Mouse (Mus musculus) kidney, embryonic 15.5 days (tissue): ENCODE data around the gene Ier5. TPM values are rescaled to one million over a fixed set of nuclear protein-coding genes. Genes with fewer than 3 reads are reported as not detected.

Source experiments
- ATAC-seq: fragments of 200-750 bp; cut with Nextera tagmentation; replicated peaks from 2 replicates; pipeline ENCODE4 v1.8.0; 2017; ENCODE audit warnings: moderate TSS enrichment; ENCODE audit not compliant: low FRiP score
- H3K27ac ChIP-seq: fragments of 300-500 bp; sonication (generic); 2 replicates; pipeline ENCODE4 v1.5.1; 2015; ENCODE audit warnings: mild to moderate bottlenecking, inconsistent platforms
- H3K27me3 ChIP-seq: fragments of 300-500 bp; sonication (generic); 2 replicates; pipeline ENCODE4 v1.6.1; 2015; ENCODE audit warnings: inconsistent platforms
- H3K36me3 ChIP-seq: fragments of 300-500 bp; sonication (generic); 2 replicates; pipeline ENCODE4 v1.6.1; 2015; ENCODE audit warnings: inconsistent platforms
- H3K4me1 ChIP-seq: fragments of 300-500 bp; sonication (generic); 2 replicates; pipeline ENCODE4 v1.6.1; 2015; ENCODE audit warnings: inconsistent platforms
- H3K4me2 ChIP-seq: fragments of 300-500 bp; sonication (generic); 2 replicates; pipeline ENCODE4 v1.6.1; 2015; ENCODE audit warnings: moderate library complexity, mild to moderate bottlenecking, inconsistent platforms
- H3K4me3 ChIP-seq: fragments of 300-500 bp; sonication (generic); replicated peaks from 2 replicates; pipeline ENCODE4 v1.5.1; 2015; ENCODE audit warnings: mild to moderate bottlenecking, inconsistent platforms
- H3K9ac ChIP-seq: fragments of 300-500 bp; sonication (generic); 2 replicates; pipeline ENCODE4 v1.6.1; 2015; ENCODE audit warnings: mild to moderate bottlenecking, inconsistent platforms
- H3K9me3 ChIP-seq: fragments of 300-500 bp; sonication (generic); replicated peaks from 2 replicates; pipeline ENCODE4 v1.6.1; 2016; ENCODE audit warnings: inconsistent platforms
- WGBS: fragments of 180-500 bp; shearing (Covaris S2); methylation state at CpG from one replicate; pipeline ENCODE4 v1.1.7; 2015; ENCODE audit warnings: mixed read lengths; 5-methylcytosine and 5-hydroxymethylcytosine counted together
- polyA plus RNA-seq: library from polyadenylated mRNA; unstranded; fragments of >200 nt; fragmentation: Nextera tagmentation; extraction: Ambion mirVana; gene quantifications from 2 replicates; pipeline ENCODE4 v1.2.1, GENCODE M21; 2015

Gene Ier5
- polyA plus RNA-seq = 7.5 and 7.6 TPM in 2 replicates

- Histone ChIP-seq H3K4me2 (peak within 1 kb of the TSS; percentile 67), H3K4me3 (peak within 1 kb of the TSS; percentile 72), H3K27ac (peak within 1 kb of the TSS; percentile 89), H3K27me3 (no peaks in the 10 kb centered on the region), H3K9me3 (no peaks in the 10 kb centered on the region), H3K9ac (peak within 1 kb of the TSS; percentile 91), H3K36me3 (peaks cover 15% of the 10 kb centered on the region), H3K4me1 (peaks cover 31% of the 10 kb centered on the region)
- ATAC-seq = peak; percentile 98
- WGBS = under 1% methylated on average over 40 of the region's 40 CpGs
Measured at GRCm38 (mm10) chr1:155099280-155099848, at the start of gene Ier5. TSS of gene Ier5 (minus strand) at chr1:155099636.

GRCm38 (mm10) chr1:155147228-155147627 is 47.8 kb upstream of the Ier5 start:
- H3K9me3 ChIP-seq = no peaks in the 10 kb centered on the region
- no peak for ATAC-seq
- H3K4me3 ChIP-seq = no peak overlapping the region
- no peak overlapping the region for H3K27ac ChIP-seq
- H3K4me2 ChIP-seq = no peak overlapping the region
- H3K27me3 ChIP-seq = no peaks in the 10 kb centered on the region
- H3K36me3 ChIP-seq = no peaks in the 10 kb centered on the region
- H3K4me1 ChIP-seq = peaks cover 9% of the 10 kb centered on the region; the same call in 1 of the 2 replicates
- 86% methylated on average over 2 of the region's 2 CpGs for WGBS
- H3K9ac ChIP-seq = no peak overlapping the region

GRCm38 (mm10) chr1:155146572-155146980 is 47.1 kb upstream of the Ier5 start, which contains the start of gene Mr1:
TSS of gene Mr1 (minus strand) at chr1:155146814.
- Histone ChIP-seq H3K4me1 (peaks cover 9% of the 10 kb centered on the region; the same call in 1 of the 2 replicates), H3K4me3 (peak within 1 kb of the TSS; percentile 48), H3K9me3 (no peaks in the 10 kb centered on the region), H3K27me3 (no peaks in the 10 kb centered on the region), H3K36me3 (no peaks in the 10 kb centered on the region), H3K9ac (peak within 1 kb of the TSS; percentile 24), H3K27ac (peak within 1 kb of the TSS; percentile 38), H3K4me2 (peak within 1 kb of the TSS; percentile 50)
- WGBS = 26% methylated on average over 8 of the region's 8 CpGs
- ATAC-seq = peak; percentile 93

- H3K27me3 ChIP-seq = no peaks in the 10 kb centered on the region
- 0 out of 2 replicates have a peak overlapping the region, but pooled peaks have one; percentile 24 for H3K9ac ChIP-seq
- H3K27ac ChIP-seq = peak overlapping the region; percentile 38; the same call in 1 of the 2 replicates
- peak overlapping the region; percentile 50 for H3K4me2 ChIP-seq
- no peaks in the 10 kb centered on the region for H3K36me3 ChIP-seq
- no peaks in the 10 kb centered on the region for H3K9me3 ChIP-seq
- no peak for ATAC-seq
- 45% methylated on average over 6 of the region's 6 CpGs for WGBS
- peak overlapping the region; percentile 48 for H3K4me3 ChIP-seq
- peaks cover 7% of the 10 kb centered on the region; the same call in 1 of the 2 replicates for H3K4me1 ChIP-seq
Measured at GRCm38 (mm10) chr1:155145620-155146019, 46.2 kb upstream of the Ier5 start.

GRCm38 (mm10) chr1:155140076-155140475 is 40.6 kb upstream of the Ier5 start:
- Histone ChIP-seq H3K27ac (no peak overlapping the region), H3K27me3 (no peaks in the 10 kb centered on the region), H3K9ac (no peak overlapping the region), H3K36me3 (no peaks in the 10 kb centered on the region), H3K4me3 (no peak overlapping the region), H3K4me1 (peaks cover under 1% of the 10 kb centered on the region; the same call in 1 of the 2 replicates), H3K9me3 (no peaks in the 10 kb centered on the region), H3K4me2 (no peak overlapping the region)
- WGBS = 70% methylated on average over 2 of the region's 2 CpGs
- ATAC-seq = no peak

- 86% methylated on average over 7 of the region's 7 CpGs for WGBS
- Histone ChIP-seq H3K9ac (no peak overlapping the region), H3K27me3 (no peaks in the 10 kb centered on the region), H3K4me3 (no peak overlapping the region), H3K9me3 (no peaks in the 10 kb centered on the region), H3K4me2 (no peak overlapping the region), H3K27ac (no peak overlapping the region), H3K36me3 (no peaks in the 10 kb centered on the region), H3K4me1 (peaks cover 11% of the 10 kb centered on the region)
- ATAC-seq = no peak
Measured at GRCm38 (mm10) chr1:155138795-155139194, 39.4 kb upstream of the Ier5 start.

DNA sequence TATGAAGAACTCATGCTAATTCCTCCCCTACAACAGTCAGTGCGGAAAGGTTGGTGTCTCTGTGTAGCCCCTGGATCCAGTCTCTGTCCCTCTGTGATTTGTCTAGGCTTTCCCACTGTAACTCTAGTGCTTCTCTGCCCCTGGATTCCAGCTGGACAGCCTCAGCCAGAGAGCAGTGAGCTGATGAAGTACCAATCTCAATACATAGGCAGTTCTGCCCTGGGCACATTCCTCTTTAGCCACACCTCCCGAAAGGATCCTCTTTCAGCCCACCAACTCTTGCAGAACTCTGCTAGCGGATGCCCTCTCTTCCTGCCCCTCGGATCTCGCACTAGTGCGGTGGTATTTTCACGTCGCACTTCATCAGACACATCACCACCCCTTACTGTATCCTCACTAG is 35.4 kb upstream of the Ier5 start:
- H3K36me3 ChIP-seq = no peaks in the 10 kb centered on the region
- H3K9ac ChIP-seq = no peak overlapping the region
- H3K4me3 ChIP-seq = no peak overlapping the region
- 22% methylated on average over 8 of the region's 8 CpGs for WGBS
- peak; percentile 79 for ATAC-seq
- no peak overlapping the region for H3K4me2 ChIP-seq
- no peaks in the 10 kb centered on the region for H3K27me3 ChIP-seq
- no peak overlapping the region for H3K27ac ChIP-seq
- H3K9me3 ChIP-seq = no peaks in the 10 kb centered on the region
- peaks cover 11% of the 10 kb centered on the region for H3K4me1 ChIP-seq

DNA sequence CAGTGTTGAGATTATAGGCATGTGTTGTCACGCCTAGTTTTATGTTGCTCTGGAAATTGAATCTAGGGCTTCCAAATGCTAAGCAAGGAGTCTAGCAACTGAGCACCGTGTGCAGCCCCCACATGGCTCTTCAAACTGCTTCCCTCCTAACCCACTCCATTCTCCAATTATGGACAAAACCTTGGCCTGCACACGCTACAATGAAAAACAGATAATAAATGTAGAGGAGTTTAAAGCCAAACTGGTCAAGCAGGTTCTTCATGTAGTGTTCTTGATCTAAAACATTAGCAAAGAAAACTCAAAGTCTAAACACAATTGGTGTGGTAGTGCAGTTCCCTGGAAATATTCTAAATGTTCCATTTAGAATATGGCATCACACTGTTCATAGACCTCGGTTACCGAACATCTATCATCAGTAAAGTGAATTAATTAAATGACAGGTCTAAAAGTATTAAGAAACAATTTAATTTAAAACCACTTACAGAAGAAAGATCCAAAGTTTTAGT is 28.0 kb upstream of the Ier5 start:
- no peak for ATAC-seq
- Histone ChIP-seq H3K9ac (no peak overlapping the region), H3K4me2 (no peak overlapping the region), H3K36me3 (no peaks in the 10 kb centered on the region), H3K27ac (no peak overlapping the region), H3K9me3 (no peaks in the 10 kb centered on the region), H3K4me3 (no peak overlapping the region), H3K27me3 (no peaks in the 10 kb centered on the region), H3K4me1 (0 out of 2 replicates have a peak, but pooled peaks cover 2% of the 10 kb centered on the region)
- WGBS = 76% methylated on average over 5 of the region's 5 CpGs

GRCm38 (mm10) chr1:155126716-155127115 is 27.3 kb upstream of the Ier5 start:
- no peaks in the 10 kb centered on the region for H3K36me3 ChIP-seq
- no peak overlapping the region for H3K4me3 ChIP-seq
- H3K27ac ChIP-seq = no peak overlapping the region
- H3K4me2 ChIP-seq = no peak overlapping the region
- H3K9ac ChIP-seq = no peak overlapping the region
- 0 out of 2 replicates have a peak, but pooled peaks cover 4% of the 10 kb centered on the region for H3K4me1 ChIP-seq
- H3K9me3 ChIP-seq = no peaks in the 10 kb centered on the region
- no peak for ATAC-seq
- 75% methylated on average over 5 of the region's 5 CpGs for WGBS
- no peaks in the 10 kb centered on the region for H3K27me3 ChIP-seq

DNA sequence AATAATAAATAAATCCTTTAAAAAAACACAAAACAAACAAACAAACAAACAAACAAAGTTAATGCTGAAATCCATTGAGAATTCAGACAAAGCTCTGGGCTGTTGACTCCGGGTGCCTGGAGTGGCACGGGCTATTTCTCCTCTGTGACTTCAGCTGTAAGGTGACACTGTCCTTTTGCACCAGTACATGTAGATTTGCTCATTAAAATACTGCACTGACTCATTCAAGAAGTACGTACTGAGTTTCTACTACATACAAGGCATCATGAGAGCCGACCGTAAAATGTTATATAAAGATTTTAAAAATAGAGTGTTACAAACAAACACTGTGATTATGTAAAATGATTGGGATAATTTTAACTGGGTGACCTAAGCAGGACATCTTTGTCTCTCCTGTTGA is 25.0 kb upstream of the Ier5 start:
- Histone ChIP-seq H3K4me3 (no peak overlapping the region), H3K4me2 (no peak overlapping the region), H3K27ac (no peak overlapping the region), H3K36me3 (no peaks in the 10 kb centered on the region), H3K9me3 (no peaks in the 10 kb centered on the region), H3K27me3 (no peaks in the 10 kb centered on the region), H3K9ac (no peak overlapping the region), H3K4me1 (0 out of 2 replicates have a peak, but pooled peaks cover 4% of the 10 kb centered on the region)
- WGBS = 89% methylated on average over 5 of the region's 5 CpGs
- no peak for ATAC-seq

DNA sequence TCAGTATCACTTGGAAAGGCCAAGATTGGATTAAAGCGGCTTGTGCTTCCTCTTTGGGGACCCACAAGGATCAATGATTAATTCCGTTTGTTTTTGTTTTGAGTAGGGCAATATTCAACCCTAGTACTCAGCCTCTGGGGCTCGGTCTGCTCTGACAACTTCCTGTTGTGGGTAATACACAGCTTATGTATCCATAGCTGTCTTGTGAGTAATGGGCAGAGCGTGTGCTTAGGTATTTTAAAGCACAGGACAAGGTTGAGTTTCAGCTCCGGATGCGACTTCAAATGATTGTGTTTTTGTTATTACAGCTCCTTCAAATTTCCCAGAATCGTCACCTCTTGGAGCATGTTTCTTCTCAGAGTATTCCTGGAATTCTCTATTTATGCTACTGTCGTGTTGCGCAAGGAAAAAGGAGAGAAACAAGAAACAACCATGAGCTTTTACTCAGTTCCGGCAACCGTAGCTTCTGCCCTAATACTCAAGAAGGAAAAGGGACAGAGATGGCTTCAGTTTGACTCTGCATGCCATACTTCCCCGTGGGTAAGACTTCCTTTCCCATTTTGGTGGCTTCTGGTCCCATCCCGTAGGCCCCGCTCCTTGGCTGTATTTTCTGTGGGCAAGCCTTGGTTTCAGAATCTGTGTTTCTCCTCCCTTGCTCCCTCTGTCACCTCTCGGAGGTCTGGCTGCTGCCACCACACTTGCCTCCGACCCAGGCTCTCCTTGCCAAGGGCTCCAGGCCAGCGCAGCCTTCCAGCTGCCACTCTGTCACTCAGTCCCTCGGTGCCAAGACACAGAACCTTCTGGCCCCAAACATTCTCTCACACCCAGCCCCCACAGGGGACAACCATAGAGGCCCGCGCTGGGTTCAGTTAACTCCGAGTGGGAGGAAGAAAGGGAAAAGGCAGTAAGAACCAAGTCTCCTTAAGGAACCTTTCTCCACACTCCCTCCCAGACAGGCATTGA is 22.8 kb upstream of the Ier5 start:
- WGBS = 72% methylated on average over 21 of the region's 21 CpGs
- H3K27ac ChIP-seq = no peak overlapping the region
- H3K9me3 ChIP-seq = no peaks in the 10 kb centered on the region
- H3K4me3 ChIP-seq = no peak overlapping the region
- H3K4me2 ChIP-seq = no peak overlapping the region
- H3K27me3 ChIP-seq = no peaks in the 10 kb centered on the region
- 0 out of 2 replicates have a peak, but pooled peaks cover 4% of the 10 kb centered on the region for H3K4me1 ChIP-seq
- H3K9ac ChIP-seq = no peak overlapping the region
- no peak for ATAC-seq
- H3K36me3 ChIP-seq = no peaks in the 10 kb centered on the region

GRCm38 (mm10) chr1:155119719-155120118 is 20.3 kb upstream of the Ier5 start:
- no peak overlapping the region for H3K27ac ChIP-seq
- H3K9me3 ChIP-seq = no peaks in the 10 kb centered on the region
- 0 out of 2 replicates have a peak, but pooled peaks cover 4% of the 10 kb centered on the region for H3K4me1 ChIP-seq
- H3K4me3 ChIP-seq = no peak overlapping the region
- H3K36me3 ChIP-seq = no peaks in the 10 kb centered on the region
- no peaks in the 10 kb centered on the region for H3K27me3 ChIP-seq
- WGBS = 32% methylated on average over 1 of the region's 1 CpGs
- no peak for ATAC-seq
- no peak overlapping the region for H3K4me2 ChIP-seq
- no peak overlapping the region for H3K9ac ChIP-seq
